Mouse (Mus musculus) heart, postnatal 4 days (tissue): Measurements from ENCODE around the gene Tmie. TPM values are rescaled to one million over a fixed set of nuclear protein-coding genes. Genes with fewer than 3 reads are reported as not detected.

ENCODE experiments used
- DNase-seq: peaks from one replicate; pipeline ENCODE4 v3.0.0; 2021
- total RNA-seq, 2 experiments: library from RNA; stranded (reverse); gene quantifications; 2 replicates each; pipeline ENCODE4 v1.2.3; 2021

Tmie gene
- under 1 TPM; 0.43 to 0.45 TPM for total RNA-seq

DNA sequence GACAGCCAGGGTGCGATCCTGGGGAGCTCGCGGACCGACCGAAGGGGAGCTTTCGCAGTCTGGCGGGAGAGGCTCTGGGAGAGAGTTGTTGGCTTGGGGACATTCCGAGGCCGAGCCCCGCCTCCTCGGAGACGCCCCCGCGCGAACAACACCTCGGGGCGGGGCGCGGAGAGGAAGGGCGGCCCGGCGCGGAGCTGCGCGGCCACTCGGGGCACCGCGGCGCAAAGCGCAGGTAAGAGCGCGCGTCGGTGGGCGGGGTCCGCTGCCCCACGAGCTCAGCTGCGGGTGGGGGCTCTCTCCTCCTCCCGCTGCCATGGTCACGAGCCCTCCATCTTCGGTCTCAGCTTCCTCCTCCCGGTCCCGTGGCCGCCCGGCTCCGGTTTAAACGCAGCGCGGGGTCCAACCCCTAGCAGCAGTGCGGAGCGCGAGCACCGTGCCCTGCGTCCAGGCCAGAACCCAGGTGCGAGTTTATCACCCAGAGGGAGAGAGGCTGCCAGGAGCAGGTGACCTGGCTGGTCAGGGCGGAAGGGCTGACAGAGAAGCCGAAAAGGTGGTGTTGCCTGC lies at the start of gene Tmie:
Gene Tmie (minus strand): TSS at position 116 of the 564 bp plus-strand sequence.
- peak; percentile 83 for DNase-seq

DNA sequence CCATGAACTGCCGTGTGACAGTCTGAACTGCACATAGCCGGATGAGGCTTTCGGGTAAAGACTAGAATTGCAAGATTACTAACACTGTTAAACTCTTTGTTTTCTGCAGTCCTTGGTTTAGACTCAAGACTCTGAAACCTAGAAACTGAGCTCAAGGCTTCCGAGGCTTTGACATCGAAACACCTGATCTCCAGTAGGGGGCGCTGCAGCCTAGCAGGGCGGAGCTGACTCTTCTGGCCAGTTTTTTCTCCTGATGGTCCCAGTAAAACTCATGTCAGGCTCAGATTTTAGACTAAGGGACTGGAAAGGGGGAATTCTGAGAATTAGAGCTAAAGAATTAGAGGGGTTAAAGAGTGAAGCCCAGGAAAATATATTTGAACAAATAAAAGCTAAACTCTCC lies 42.8 kb upstream of the Tmie start:
- DNase-seq, result peak; percentile 87

DNA sequence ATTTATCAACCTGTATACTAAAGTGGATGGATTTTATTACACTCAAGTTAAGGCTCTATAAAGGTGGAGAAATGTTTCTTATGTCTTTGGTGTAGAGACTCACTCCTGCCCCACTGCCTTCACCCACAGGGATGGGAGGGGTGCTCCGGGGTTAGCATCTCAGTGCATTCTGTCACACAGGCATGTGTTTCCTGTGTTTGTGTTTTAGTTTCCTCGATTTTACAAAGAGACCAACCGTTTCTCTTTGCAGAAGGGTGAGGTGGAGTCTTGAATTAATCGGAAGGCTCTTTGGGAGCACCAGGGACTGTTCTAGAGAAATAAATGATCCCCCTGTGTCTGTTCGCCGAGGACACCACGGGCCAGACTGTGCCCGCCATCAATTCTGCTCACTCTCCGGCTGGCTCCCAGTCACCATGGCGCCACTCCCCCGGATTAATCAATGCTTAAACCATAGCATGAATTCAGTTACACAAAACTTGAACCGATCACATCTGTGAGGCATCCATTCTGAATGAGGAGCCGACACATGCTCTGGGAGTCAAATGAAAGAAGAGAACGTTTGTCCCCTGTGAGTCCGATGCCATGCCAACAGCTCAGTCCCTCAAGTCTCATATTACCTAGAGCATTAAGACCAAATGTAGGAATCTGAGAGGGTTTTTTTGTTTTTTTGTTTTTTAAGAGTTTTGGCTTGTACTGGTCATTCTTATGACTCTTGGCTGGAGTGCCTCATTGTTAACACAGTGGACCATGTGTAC lies 40.9 kb upstream of the Tmie start:
- DNase-seq, result no peak

DNA sequence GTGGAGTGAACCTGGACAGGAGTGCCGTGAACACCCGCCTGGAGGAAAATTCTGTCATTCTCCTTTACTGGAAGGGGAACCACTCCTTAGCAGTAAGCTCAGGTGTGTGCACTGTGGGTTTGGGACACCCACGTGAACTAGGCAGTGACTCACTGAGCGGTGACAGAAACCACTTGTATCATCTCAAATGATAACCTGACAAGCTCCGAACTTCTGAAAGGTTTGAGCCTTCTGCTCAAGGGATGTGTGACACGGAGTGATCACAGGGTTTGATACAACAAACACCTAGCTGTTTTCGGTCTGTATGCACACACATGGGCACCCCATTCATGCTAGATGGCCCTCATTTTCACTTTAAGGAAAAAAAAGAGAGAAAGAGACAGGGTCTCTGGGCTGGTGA lies 36.9 kb upstream of the Tmie start, which contains the start of gene Fam240a:
Gene Fam240a (minus strand): TSS at position 76 of the 400 bp plus-strand sequence.
- DNase-seq, result no peak

DNA sequence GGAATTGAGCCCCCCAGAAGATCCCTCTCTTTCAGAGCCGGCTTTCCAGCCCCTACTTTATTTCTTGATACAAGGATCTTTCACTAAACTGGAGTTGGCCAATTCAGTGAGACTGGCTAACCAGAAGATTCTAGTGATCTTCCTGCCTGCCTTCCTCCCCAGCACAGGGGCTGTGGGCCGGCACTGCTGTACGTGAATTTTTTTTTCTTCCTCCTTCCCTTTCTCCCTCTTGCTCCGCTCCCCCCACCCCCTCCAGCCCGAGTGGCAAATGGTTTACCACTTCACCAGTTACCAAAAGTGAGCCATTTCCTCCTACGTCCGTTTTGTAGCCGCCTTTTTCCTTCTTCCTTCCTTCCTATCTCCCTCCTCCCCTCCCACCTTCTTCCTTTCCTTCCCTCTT lies 35.6 kb upstream of the Tmie start:
- no peak for DNase-seq

- DNase-seq, result no peak
These were observed 34.8 kb upstream of the Tmie start for GRCm38 (mm10) chr9:110914631-110915236.

GRCm38 (mm10) chr9:110909371-110909967 lies 29.6 kb upstream of the Tmie start:
- DNase-seq, result no peak

GRCm38 (mm10) chr9:110908631-110909016 lies 28.7 kb upstream of the Tmie start:
- DNase-seq, result no peak

GRCm38 (mm10) chr9:110907838-110908630 lies 28.1 kb upstream of the Tmie start:
- DNase-seq, result no peak

- no peak for DNase-seq
These were observed 27.4 kb upstream of the Tmie start for GRCm38 (mm10) chr9:110907201-110907837.

DNA sequence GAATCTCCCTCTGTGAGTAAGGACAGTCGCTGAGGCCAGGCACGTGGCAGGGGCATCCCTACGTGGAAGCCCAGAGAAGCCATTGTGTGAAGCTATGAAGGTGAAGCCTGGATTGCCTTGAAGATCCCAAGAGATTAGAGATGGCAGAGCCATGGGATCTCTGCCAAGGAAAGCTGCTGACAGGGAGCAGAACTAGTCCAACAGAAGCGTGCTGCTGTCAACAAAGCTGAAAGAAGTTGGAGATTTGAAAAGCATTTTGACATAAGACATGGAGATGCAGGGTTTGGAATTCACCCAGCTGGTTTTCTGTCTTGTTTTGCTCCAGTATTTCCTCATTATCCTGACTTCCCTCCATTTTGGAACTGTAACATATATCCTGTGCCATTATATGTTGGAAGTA lies 22.4 kb upstream of the Tmie start:
- no peak for DNase-seq

- no peak for DNase-seq
These were observed 21.3 kb upstream of the Tmie start for GRCm38 (mm10) chr9:110901204-110901603.

DNA sequence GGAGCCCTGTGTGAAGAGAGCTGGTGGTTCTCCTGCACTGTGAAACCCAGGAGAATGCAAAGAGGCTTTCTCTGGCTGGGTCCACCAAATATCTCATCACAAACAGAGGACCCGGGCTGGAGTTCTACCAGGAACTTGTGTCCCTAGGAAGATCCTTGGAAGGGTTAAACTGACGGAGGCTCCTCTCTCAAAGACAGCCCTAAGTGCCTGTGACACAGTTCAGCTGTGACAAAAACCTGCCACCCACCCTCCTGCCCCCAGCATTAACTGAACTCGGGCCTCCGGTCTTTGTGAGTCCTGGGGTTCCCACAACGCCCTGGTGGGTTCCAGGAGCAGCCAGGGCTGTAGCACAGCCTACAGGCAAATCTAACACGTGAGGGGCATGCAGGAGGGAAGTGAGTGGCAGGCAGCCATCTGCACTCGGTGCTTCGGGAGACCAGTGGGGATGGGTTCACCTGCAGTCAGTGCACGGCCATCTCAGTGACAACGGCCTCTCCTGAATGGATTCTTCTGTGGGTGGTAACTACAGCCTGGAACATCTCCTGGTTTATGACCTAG lies 19.6 kb upstream of the Tmie start:
- DNase-seq, result no peak

GRCm38 (mm10) chr9:110896595-110896994 lies 16.7 kb upstream of the Tmie start:
- no peak for DNase-seq

- no peak for DNase-seq
These were observed 16.1 kb upstream of the Tmie start for GRCm38 (mm10) chr9:110895994-110896393.

DNA sequence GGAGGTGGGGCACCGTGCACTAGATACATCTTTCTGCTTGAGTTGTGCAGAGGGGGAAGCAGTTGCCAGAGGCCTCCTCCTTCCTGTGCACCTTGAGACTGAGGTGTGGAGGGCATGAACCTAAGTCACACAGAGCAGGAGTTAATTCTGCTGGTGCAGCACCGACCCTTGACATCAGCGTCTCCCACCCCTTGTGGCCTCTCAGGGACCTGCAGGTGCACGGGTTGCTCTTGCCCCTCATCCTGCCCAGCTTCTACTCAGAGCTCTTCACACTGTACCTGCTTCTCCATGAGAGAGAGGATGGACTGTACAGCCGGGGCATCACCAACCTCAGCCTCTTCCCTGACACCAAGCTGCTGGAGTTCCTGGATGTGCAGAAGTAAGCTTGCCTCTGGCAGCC lies 15.6 kb upstream of the Tmie start:
- DNase-seq, result no peak

- no peak for DNase-seq
These were observed 13.5 kb upstream of the Tmie start for GRCm38 (mm10) chr9:110893429-110893828.

- DNase-seq, result no peak
These were observed 12.6 kb upstream of the Tmie start for GRCm38 (mm10) chr9:110892552-110892951.

DNA sequence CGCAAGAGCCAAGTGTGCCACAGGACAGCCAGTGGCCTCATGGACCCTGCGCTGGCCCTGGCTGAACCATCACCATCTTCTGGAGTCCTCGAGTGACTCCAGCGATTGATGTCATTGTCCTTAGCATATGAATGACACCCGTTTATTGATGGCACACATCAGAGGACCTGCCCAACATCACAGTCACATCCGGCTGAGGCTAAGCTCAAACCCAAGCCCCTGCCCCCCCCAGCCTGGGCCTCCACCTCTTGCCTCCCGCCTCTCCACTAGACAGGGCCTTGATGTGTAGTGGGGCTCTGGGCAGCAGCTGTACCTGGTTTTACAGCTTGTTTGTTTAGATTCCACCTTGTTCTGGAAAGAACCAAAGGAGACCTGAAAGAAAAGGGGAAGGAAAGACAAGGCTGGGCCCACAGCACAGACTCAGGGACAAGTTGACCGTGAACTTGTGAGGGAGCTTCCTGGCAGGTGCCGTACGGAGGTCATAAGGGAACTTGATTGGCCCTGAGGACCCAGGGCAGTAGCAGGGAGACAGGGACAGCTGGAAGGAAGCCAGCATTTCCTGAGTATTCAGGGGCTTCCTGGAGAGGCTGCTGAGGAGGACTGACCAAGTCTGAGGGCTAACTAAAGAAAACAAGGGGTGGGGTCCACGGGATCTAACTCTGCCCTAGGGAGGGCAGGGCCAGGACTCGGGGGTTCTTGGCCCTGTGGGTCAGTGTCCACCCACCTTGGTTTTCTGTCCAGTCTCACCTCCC lies 11.3 kb upstream of the Tmie start:
- no peak for DNase-seq

GRCm38 (mm10) chr9:110890026-110890783 lies 10.3 kb upstream of the Tmie start:
- no peak for DNase-seq
